Mouse (Mus musculus) forebrain, embryonic 13.5 days (tissue): Measurements from ENCODE around the gene Has3. TPM values are rescaled to one million over a fixed set of nuclear protein-coding genes. Genes with fewer than 3 reads are reported as not detected.
"Not testable (repeated sequence)": the region's sequence is repeated elsewhere in the genome, so short reads cannot be mapped to it uniquely, and the experiment has no call there.

Source experiments
- ATAC-seq: fragments of 200-750 bp; cut with Nextera tagmentation; 2 replicates; pipeline ENCODE4 v1.8.0; 2017
- H3K27ac ChIP-seq: fragments of 300-500 bp; sonication (generic); 2 replicates; pipeline ENCODE4 v1.5.1; 2015; ENCODE audit warnings: inconsistent platforms, mild to moderate bottlenecking, moderate library complexity
- H3K27me3 ChIP-seq: fragments of 300-500 bp; sonication (generic); 2 replicates; pipeline ENCODE4 v1.6.1; 2015; ENCODE audit warnings: mild to moderate bottlenecking, inconsistent platforms
- H3K36me3 ChIP-seq: fragments of 300-500 bp; sonication (generic); 2 replicates; pipeline ENCODE4 v1.6.1; 2015; ENCODE audit warnings: mild to moderate bottlenecking, inconsistent platforms; ENCODE audit not compliant: poor library complexity, severe bottlenecking
- H3K4me1 ChIP-seq: fragments of 300-500 bp; sonication (generic); 2 replicates; pipeline ENCODE4 v1.6.1; 2015; ENCODE audit warnings: inconsistent platforms
- H3K4me2 ChIP-seq: fragments of 300-500 bp; sonication (generic); 2 replicates; pipeline ENCODE4 v1.6.1; 2015; ENCODE audit warnings: inconsistent platforms, mild to moderate bottlenecking, moderate library complexity
- H3K4me3 ChIP-seq: fragments of 300-500 bp; sonication (generic); 2 replicates; pipeline ENCODE4 v1.5.1; 2015; ENCODE audit warnings: mild to moderate bottlenecking, inconsistent platforms
- H3K9ac ChIP-seq: fragments of 300-500 bp; sonication (generic); 2 replicates; pipeline ENCODE4 v1.6.1; 2015; ENCODE audit warnings: mild to moderate bottlenecking, inconsistent platforms
- H3K9me3 ChIP-seq: fragments of 300-500 bp; sonication (generic); replicated peaks from 2 replicates; pipeline ENCODE4 v1.6.1; 2016; ENCODE audit warnings: inconsistent platforms
- WGBS: fragments of 180-500 bp; shearing (Covaris S2); methylation state at CpG from one replicate; pipeline ENCODE4 v1.1.7; 2015; 5-methylcytosine and 5-hydroxymethylcytosine counted together
- polyA plus RNA-seq: library from polyadenylated mRNA; unstranded; fragments of >200 nt; fragmentation: Nextera tagmentation; extraction: Ambion mirVana; gene quantifications from 2 replicates; pipeline ENCODE4 v1.2.1, GENCODE M21; 2015

Has3 gene
- polyA plus RNA-seq, 1 experiment from 2014 or later: 0.65 TPM

DNA sequence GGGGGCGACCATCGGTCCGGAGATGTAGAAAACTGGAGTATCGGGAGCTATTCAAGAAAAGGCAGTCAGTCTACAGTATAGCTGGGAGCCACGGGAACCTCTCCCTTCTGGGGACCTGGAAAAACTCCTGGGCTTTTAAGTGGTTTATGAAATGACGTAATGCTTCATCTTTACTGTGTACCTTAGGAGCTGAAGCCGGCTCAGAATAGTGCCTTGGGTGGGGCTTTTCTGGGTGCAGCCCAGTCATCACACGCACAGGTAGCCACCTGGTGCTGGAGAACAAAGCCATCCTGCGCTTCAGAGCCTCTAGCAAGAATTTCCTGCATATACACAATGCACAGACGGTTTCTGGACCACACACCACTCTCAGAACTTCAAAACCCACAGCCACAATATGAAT is 7.2 kb upstream of the Has3 start:
- H3K4me2 ChIP-seq: no peak overlapping the region
- 92% methylated on average over 10 of the region's 10 CpGs for WGBS
- H3K9me3 ChIP-seq: no peaks in the 10 kb centered on the region
- H3K36me3 ChIP-seq: no peaks in the 10 kb centered on the region
- no peak overlapping the region for H3K4me3 ChIP-seq
- peaks cover 6% of the 10 kb centered on the region; the same call in 1 of the 2 replicates for H3K4me1 ChIP-seq
- no peak overlapping the region for H3K27ac ChIP-seq
- no peaks in the 10 kb centered on the region for H3K27me3 ChIP-seq
- no peak overlapping the region for H3K9ac ChIP-seq
- no peak for ATAC-seq

DNA sequence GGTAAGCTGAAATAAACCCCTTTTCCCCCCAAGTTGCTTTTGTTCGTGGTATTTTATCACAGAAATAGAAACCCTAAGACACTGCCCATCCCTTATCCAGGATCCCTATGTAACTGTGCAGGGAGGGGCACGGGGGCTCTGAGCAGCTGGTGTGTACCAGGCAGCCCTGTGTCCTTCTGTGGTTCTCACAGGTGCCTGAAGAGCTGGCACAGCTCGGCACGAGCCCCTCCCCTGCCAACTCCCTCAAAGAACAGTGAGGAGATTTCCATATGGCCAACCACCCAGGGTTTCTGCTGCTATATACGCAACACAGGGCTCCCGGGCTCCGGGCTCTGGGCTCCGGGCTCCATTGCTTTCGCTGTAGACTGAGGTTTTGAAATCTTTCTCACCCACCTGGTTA is 4.7 kb upstream of the Has3 start:
- no peaks in the 10 kb centered on the region for H3K9me3 ChIP-seq
- H3K4me2 ChIP-seq: no peak overlapping the region
- no peak overlapping the region for H3K9ac ChIP-seq
- no peak overlapping the region for H3K27ac ChIP-seq
- ATAC-seq: peak; percentile 68; the same call in 1 of the 2 replicates
- H3K27me3 ChIP-seq: peaks cover 23% of the 10 kb centered on the region
- H3K36me3 ChIP-seq: no peaks in the 10 kb centered on the region
- WGBS: 73% methylated on average over 9 of the region's 9 CpGs
- H3K4me3 ChIP-seq: no peak overlapping the region
- peaks cover 11% of the 10 kb centered on the region; the same call in 1 of the 2 replicates for H3K4me1 ChIP-seq

DNA sequence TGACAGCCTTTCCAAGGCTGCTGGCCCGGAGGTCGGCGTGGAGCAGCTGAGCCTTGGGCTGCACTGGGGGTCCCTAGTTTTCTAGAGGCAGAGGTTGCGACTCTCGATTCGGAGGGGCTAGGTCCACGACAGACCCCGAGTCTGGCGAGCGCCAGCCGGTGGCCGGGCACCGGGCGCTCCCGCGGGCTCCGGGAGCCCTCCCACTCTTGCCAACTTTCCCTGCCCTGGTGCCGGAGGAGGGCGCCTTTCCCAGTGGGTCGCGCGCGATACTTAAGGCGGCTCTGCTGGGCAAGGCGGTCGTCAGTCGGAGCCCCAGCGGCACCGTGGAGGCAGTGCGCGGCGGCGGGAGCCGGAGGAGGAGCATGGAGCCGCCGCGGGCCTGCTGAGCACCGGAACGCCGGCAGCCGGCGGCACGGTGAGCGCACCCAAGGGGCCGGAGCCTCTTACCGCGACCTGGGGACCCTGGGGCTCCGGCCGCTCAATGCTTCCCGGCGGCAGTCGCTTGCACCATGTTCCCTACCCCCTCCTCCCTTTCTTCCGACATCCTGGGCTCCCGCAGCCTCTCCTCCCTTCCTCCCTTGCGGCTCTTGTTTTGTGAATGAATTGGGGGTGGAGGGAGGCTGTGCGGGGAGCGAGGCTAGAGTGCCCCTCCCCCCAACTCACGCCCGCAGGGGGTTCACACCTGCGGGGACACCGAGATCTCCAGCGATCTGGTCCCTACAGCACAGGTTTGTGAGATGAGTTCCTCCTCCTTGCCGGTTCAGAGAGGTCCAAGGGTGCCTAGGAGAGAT is 690 bp downstream of the Has3 start:
- peak overlapping the region; percentile 40 for H3K27ac ChIP-seq
- H3K9me3 ChIP-seq: no peaks in the 10 kb centered on the region
- H3K9ac ChIP-seq: peak overlapping the region; percentile 73
- peak overlapping the region; percentile 63 for H3K4me3 ChIP-seq
- peaks cover 29% of the 10 kb centered on the region for H3K4me1 ChIP-seq
- peak; percentile 57 for ATAC-seq
- under 1% methylated on average over 55 of the region's 63 CpGs for WGBS
- peaks cover 41% of the 10 kb centered on the region for H3K27me3 ChIP-seq
- peak overlapping the region; percentile 95 for H3K4me2 ChIP-seq
- H3K36me3 ChIP-seq: peaks cover 12% of the 10 kb centered on the region

DNA sequence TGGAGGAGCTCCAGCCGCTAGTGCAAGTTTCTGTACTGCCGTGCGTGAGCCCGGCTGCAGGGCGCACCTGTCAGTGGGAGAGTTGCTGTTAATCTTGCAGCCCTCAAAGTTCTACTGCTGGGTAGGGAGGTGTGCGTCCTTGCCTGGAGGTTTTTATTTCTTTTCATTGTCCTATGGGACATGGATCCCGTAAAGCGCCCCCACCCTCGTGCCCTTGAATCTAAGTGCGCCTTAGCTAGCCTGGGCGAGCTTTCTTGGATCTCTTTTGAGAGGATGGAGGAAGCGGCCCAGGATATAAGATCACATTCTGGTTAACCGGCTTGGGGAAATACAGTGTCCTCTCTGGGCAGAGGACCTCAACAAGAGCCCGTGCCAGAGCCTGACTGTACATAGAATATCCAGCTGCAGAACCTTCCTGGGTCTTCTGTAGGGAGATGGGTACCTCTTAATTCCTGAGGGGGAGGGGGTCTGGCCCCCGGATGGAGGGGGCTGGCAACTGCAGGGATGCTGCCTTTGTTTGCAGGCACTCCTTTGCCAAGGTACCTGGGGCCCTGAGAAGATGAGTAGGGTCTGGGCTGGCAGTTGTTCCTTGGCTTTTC is 1.4 kb downstream of the Has3 start:
- peak overlapping the region; percentile 95 for H3K4me2 ChIP-seq
- no peaks in the 10 kb centered on the region for H3K9me3 ChIP-seq
- H3K27me3 ChIP-seq: peaks cover 41% of the 10 kb centered on the region
- H3K4me1 ChIP-seq: peaks cover 28% of the 10 kb centered on the region
- ATAC-seq: peak; percentile 22; the same call in 1 of the 2 replicates
- 0% methylated on average over 15 of the region's 15 CpGs for WGBS
- H3K27ac ChIP-seq: peak overlapping the region; percentile 11
- peak overlapping the region; percentile 63 for H3K4me3 ChIP-seq
- H3K36me3 ChIP-seq: peaks cover 15% of the 10 kb centered on the region
- peak overlapping the region; percentile 73 for H3K9ac ChIP-seq

DNA sequence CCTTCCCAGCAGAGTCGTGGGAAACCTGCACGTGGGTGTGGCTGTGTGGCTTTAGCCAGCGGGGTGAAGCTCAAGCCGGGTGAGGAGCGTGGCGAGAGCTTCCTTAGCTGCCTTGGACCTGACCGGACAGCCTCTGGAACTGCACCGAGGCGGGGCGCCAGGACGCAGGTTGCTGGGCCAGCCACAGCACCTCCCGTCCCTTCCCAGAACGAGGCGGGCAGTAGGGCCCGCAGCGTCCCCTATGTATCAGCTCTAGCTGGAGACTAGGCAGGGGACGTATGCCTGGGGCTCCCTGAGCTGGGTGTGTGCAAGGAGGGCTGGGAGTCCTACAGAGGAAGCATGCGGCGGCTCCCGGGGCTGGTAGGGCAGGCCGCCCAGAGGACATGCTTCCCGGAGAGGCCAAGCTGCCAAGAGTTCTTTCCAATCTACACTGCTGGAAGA is 1.9 kb downstream of the Has3 start:
- H3K27me3 ChIP-seq: peaks cover 41% of the 10 kb centered on the region
- peak overlapping the region; percentile 63 for H3K4me3 ChIP-seq
- H3K9ac ChIP-seq: peak overlapping the region; percentile 73
- no peaks in the 10 kb centered on the region for H3K9me3 ChIP-seq
- 0% methylated on average over 22 of the region's 22 CpGs for WGBS
- peak; percentile 68 for ATAC-seq
- H3K4me1 ChIP-seq: peaks cover 28% of the 10 kb centered on the region
- H3K36me3 ChIP-seq: peaks cover 20% of the 10 kb centered on the region
- H3K27ac ChIP-seq: peak overlapping the region; percentile 11
- H3K4me2 ChIP-seq: peak overlapping the region; percentile 95

DNA sequence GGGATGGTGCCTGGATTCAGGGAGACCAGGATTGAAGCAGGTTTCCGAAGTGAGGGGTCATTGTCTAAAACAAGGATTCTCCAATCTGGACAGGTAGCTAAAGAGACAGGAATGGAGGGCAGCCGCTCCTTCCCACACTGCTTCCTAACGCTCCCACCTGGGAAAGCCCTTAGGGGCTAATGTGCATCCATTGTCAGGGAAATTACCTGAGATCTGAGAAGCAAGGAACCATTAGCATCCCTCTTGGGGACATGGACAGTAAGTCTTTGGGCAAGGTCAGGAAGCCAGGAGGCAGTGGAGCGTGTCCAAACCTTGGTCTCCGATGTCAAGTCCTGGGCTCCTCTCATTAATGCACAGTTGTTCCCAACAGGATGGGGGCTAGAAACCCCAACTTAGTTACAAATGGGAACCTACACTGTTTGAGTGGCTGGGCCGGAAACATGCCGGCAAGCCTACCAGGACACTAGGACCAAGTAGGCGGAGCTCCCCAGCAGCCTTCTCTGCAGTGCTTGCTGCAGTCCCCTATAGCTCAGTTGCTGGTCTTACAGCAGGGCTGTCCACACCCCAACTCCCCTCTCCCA is 2.5 kb downstream of the Has3 start:
- no peaks in the 10 kb centered on the region for H3K9me3 ChIP-seq
- peak overlapping the region; percentile 63 for H3K4me3 ChIP-seq
- ATAC-seq: no peak
- H3K4me2 ChIP-seq: peak overlapping the region; percentile 95
- H3K36me3 ChIP-seq: peaks cover 25% of the 10 kb centered on the region
- H3K27me3 ChIP-seq: peaks cover 41% of the 10 kb centered on the region
- peak overlapping the region; percentile 73 for H3K9ac ChIP-seq
- no peak overlapping the region for H3K27ac ChIP-seq
- WGBS: 10% methylated on average over 8 of the region's 8 CpGs
- peaks cover 28% of the 10 kb centered on the region for H3K4me1 ChIP-seq

DNA sequence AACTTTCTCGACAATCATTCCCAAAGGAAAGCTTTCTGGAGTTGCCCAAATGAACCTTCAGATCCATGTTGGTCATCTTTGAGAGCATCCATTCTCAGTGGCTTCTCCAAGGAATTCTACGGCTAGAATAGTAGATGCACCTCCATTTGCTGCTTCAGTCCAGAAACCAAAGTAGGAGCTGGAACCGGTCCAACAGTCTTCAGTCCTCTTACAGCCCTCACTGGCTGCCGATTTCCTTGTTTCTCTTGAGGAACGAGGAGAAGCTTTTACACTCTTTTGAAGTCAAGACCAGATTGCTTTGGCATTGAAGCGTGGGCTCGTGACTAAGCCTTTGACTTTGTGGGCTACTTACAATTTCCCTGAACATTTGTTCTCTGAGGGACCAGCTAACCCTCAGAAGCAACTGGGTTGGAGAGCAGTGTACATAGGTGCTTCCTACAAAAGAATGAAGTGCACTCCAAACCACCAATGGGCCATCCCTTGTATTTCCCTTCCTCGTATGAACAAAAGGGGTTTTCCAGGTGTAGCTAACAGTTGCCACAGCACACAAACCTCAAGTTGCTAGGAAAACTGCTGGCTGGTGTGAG is 10.2 kb downstream of the Has3 start:
- Histone ChIP-seq H3K9ac (no peak overlapping the region), H3K4me3 (no peak overlapping the region), H3K9me3 (no peaks in the 10 kb centered on the region), H3K27ac (no peak overlapping the region), H3K27me3 (no peaks in the 10 kb centered on the region), H3K4me1 (no peaks in the 10 kb centered on the region), H3K36me3 (peaks cover 87% of the 10 kb centered on the region), H3K4me2 (no peak overlapping the region)
- 90% methylated on average over 8 of the region's 8 CpGs for WGBS
- ATAC-seq: no peak

DNA sequence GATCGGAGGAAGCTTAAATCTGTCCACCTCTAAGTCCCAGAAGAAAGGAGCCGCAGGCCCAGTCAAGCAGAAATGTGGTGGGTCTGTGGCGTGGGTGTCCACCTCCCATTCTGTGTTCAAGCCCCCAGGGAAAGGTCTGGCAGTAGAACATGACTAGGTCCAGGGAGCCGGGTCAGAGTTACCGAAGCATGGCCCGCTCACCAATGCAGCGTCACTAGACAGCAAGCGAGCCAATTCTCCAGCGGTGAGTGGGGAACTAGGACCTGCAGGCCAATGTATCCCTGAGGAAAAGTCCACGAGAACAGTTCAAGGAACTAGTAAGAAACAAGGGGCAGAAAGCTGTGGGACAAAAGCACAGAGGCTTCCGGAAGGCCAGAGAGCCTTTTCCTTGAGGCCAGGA is 14.1 kb downstream of the Has3 start:
- 93% methylated on average over 11 of the region's 11 CpGs for WGBS
- H3K9me3 ChIP-seq, H3K4me3 ChIP-seq, H3K9ac ChIP-seq, ATAC-seq, H3K27me3 ChIP-seq, H3K4me2 ChIP-seq, H3K4me1 ChIP-seq, H3K27ac ChIP-seq: not testable (repeated sequence)
- peaks cover 76% of the 10 kb centered on the region for H3K36me3 ChIP-seq

DNA sequence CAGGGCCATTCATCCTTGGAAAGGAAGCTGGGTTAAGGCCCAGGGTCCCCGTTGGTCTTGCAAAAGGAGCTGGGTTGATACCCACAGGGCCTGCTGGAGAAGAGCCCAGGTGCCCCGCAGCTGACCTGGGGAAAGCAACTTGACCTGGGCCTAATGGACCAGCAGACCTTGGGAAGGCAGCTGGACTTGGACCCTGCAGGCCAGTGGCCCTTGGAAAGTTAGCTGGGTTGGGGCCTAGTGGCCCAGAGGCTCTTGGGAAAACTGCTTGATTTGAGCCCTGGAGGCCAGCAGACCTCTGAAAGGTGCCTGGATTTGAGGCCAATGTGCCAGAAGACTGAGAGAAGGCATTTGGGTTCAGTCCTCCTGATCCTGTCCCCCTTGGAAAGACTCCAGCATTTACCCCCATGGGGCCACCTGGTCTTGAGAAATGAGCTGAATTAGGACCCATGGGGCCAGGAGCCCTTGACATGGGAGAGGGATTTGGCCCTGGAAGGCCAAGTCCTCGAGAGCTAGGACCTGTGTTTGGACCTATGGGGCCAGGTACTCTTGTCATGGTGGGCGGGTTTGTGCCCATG is 14.9 kb downstream of the Has3 start:
- not testable (repeated sequence) for ATAC-seq, H3K4me2 ChIP-seq, H3K9ac ChIP-seq, H3K4me1 ChIP-seq, H3K9me3 ChIP-seq, H3K27me3 ChIP-seq, H3K27ac ChIP-seq, H3K4me3 ChIP-seq
- peaks cover 68% of the 10 kb centered on the region for H3K36me3 ChIP-seq
- 90% methylated on average over 4 of the region's 4 CpGs for WGBS

DNA sequence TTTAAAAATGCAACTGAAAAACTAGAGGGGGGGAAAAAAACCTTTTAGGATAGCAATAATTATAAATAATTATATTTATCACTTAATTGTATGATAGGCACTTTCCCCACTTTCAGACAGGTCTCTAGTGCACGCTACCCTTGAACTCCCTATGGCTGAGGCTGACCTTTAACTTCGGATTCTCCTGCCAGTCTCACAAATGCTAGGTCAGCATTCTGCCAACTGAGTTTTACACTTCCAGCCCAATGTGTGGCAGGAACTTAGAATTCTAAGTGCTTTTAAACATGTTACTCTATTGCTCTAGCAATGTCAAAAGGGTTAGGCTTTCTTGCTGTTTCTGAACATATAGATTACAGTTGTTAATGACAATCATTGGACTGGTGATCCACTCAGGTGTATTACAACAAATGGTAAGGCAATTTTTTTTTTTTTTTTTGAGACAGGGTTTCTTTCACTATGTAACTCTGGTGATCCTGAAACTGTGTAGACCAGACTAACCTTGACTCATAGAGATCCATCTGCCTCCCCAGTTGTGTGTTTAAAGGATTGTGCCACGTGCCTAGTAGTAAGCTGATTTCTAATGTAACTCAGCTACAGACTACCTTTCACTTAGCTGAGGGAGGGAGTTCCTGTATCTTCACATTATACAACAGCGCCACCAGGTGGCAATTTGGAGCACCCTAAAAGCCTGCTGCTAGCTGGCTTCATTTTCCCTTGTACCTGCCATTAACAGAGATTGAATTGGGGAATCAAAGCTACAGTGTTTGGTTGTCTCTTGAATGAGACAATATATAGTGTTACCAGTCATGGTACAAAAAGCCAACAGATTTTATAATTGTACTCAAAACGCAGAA is 17.5 kb downstream of the Has3 start:
- Histone ChIP-seq H3K27me3 (no peaks in the 10 kb centered on the region), H3K9me3 (no peaks in the 10 kb centered on the region), H3K27ac (no peak overlapping the region), H3K4me2 (no peak overlapping the region), H3K36me3 (peaks cover 42% of the 10 kb centered on the region), H3K9ac (no peak overlapping the region), H3K4me1 (peaks cover 15% of the 10 kb centered on the region), H3K4me3 (no peak overlapping the region)
- 47% methylated on average over 5 of the region's 5 CpGs for WGBS
- ATAC-seq: peak; percentile 85

DNA sequence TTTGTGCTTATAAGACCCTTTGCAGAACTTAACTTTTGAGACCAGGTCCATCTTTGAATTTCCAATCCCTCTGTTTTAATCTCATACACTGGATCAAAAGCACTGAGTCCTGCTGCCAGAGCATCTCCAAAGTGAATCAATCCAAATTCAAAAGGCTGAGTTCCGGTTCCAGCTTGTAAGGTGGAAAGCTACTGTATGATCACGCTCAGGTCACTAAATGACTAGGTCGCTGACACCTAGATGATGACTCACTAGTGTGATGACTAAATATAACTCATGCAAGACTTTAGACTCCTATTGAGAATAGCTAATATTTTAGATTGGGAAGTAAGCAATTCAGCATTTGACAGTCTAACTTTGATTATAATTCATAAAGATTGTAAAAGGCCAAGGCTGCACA is 18.8 kb downstream of the Has3 start:
- no peak overlapping the region for H3K27ac ChIP-seq
- H3K9ac ChIP-seq: no peak overlapping the region
- peaks cover 31% of the 10 kb centered on the region for H3K36me3 ChIP-seq
- H3K27me3 ChIP-seq: no peaks in the 10 kb centered on the region
- H3K4me3 ChIP-seq: no peak overlapping the region
- H3K4me2 ChIP-seq: no peak overlapping the region
- no peak for ATAC-seq
- H3K4me1 ChIP-seq: peaks cover 15% of the 10 kb centered on the region
- no peaks in the 10 kb centered on the region for H3K9me3 ChIP-seq
- 92% methylated on average over 3 of the region's 3 CpGs for WGBS
